1 mouse cellular context compared by ENCODE assay signal in genomic region chr14:57529086-57529785, GRCm38 (mm10).
TF ChIP-seq lines count a peak whose summit lies in the region.

No protein-coding gene starts in this region.

TF ChIP-seq in MEL, 35 proteins besides CTCF, POLR2A, EP300 and RAD21 (continued from another document):
- TF ChIP-seq SIN3A (IDR thresholded peaks at IDR 0.05; ENCODE audit: low read length) = no peak; the same call in 1 of the 2 replicates
- peak; percentile 74 for TF ChIP-seq USF1 (IDR thresholded peaks at IDR 0.05; ENCODE audit: low read depth, low read length)
- TF ChIP-seq MAZ (IDR thresholded peaks at IDR 0.05; ENCODE audit: low read depth, low read length) = no peak
- no peak for TF ChIP-seq ELF1 (IDR thresholded peaks at IDR 0.05; ENCODE audit: low read depth, low read length)
- TF ChIP-seq MYB (IDR thresholded peaks at IDR 0.05; ENCODE audit: low read depth, low read length) = no peak
- TF ChIP-seq ZMIZ1 (IDR thresholded peaks at IDR 0.05; ENCODE audit: low read depth, low read length) = no peak
- 0 out of 2 replicates have a peak, but pooled peaks have one; percentile 56 for TF ChIP-seq MYC (IDR thresholded peaks at IDR 0.05; ENCODE audit: low read depth, low read length)
- TF ChIP-seq CHD1 (IDR thresholded peaks at IDR 0.05; ENCODE audit: low read depth, low read length) = no peak
- no peak for TF ChIP-seq MAFK (IDR thresholded peaks at IDR 0.05; ENCODE audit: borderline replicate concordance, low read depth, low read length)
- peak; percentile 69 for TF ChIP-seq MXI1 (IDR thresholded peaks at IDR 0.05; ENCODE audit: low read depth, low read length)
- no peak for TF ChIP-seq GABPA (IDR thresholded peaks at IDR 0.05; ENCODE audit: low read depth, low read length)
- TF ChIP-seq TCF12 (IDR thresholded peaks at IDR 0.05; ENCODE audit: low read depth, low read length) = no peak
- no peak for TF ChIP-seq ZC3H11A (IDR thresholded peaks at IDR 0.05; ENCODE audit: low read depth, low read length)
- TF ChIP-seq POLR2AphosphoS5 (IDR thresholded peaks at IDR 0.05; ENCODE audit: borderline replicate concordance, low read depth, low read length) = no peak
- TF ChIP-seq HCFC1 (IDR thresholded peaks at IDR 0.05; ENCODE audit: low read depth, low read length) = no peak
